Mouse (Mus musculus) hindbrain, postnatal 0 days (tissue): ENCODE results near the gene Rictor. TPM values are rescaled to one million over a fixed set of nuclear protein-coding genes. Genes with fewer than 3 reads are reported as not detected.
"Not testable (repeated sequence)": the region's sequence is repeated elsewhere in the genome, so short reads cannot be mapped to it uniquely, and the experiment has no call there.

Experiments
- ATAC-seq: fragments of 200-750 bp; cut with Nextera tagmentation; 2 replicates; pipeline ENCODE4 v1.8.0; 2017; ENCODE audit warnings: mild to moderate bottlenecking, moderate TSS enrichment, moderate library complexity
- DNase-seq: peaks from one replicate; pipeline ENCODE4 v3.0.0-alpha.2; 2015; ENCODE audit warnings: low spot score
- H3K27ac ChIP-seq: fragments of 300-500 bp; sonication (generic); 2 replicates; pipeline ENCODE4 v1.5.1; 2014; ENCODE audit warnings: mild to moderate bottlenecking
- H3K27me3 ChIP-seq: fragments of 300-500 bp; sonication (generic); 2 replicates; pipeline ENCODE4 v1.6.1; 2014; ENCODE audit warnings: low read length, mixed read lengths; ENCODE audit not compliant: insufficient read depth
- H3K36me3 ChIP-seq: fragments of 300-500 bp; sonication (generic); 2 replicates; pipeline ENCODE4 v1.6.1; 2014; ENCODE audit warnings: low read length, mixed read lengths; ENCODE audit not compliant: insufficient read depth
- H3K4me1 ChIP-seq: fragments of 300-500 bp; sonication (generic); 2 replicates; pipeline ENCODE4 v1.6.1; 2014; ENCODE audit warnings: antibody characterized with exemption, low read length, mixed read lengths; ENCODE audit not compliant: insufficient read depth
- H3K4me2 ChIP-seq: fragments of 300-500 bp; sonication (generic); 2 replicates; pipeline ENCODE4 v1.6.1; 2014; ENCODE audit warnings: low read depth, mild to moderate bottlenecking, low read length, moderate library complexity, mixed read lengths
- H3K4me3 ChIP-seq: fragments of 300-500 bp; sonication (generic); 2 replicates; pipeline ENCODE4 v1.5.1; 2014; ENCODE audit warnings: low read length
- H3K9ac ChIP-seq: fragments of 300-500 bp; sonication (generic); replicated peaks from 2 replicates; pipeline ENCODE4 v1.6.1; 2014; ENCODE audit warnings: mild to moderate bottlenecking, low read length, moderate library complexity, mixed read lengths
- H3K9me3 ChIP-seq: fragments of 300-500 bp; sonication (generic); 2 replicates; pipeline ENCODE4 v1.6.1; 2016; ENCODE audit warnings: low read length, mixed read lengths
- CTCF ChIP-seq: IDR thresholded peaks from 2 replicates; pipeline ENCODE4 v1.5.1; 2016; ENCODE audit warnings: antibody characterized with exemption, control low read depth, low read depth
- WGBS: fragments of 180-500 bp; shearing (Covaris S2); extraction: QIAGEN DNeasy Blood & Tissue Kit; methylation state at CpG from one replicate; pipeline ENCODE4 v1.1.7; 2014; 5-methylcytosine and 5-hydroxymethylcytosine counted together
- polyA plus RNA-seq: library from polyadenylated mRNA; unstranded; fragments of >200 nt; fragmentation: Nextera tagmentation; extraction: Ambion mirVana; gene quantifications from 2 replicates; pipeline ENCODE4 v1.2.1, GENCODE M21; 2015
- total RNA-seq: library from RNA; depleted of rRNA; stranded (reverse); fragments of >200 nt; gene quantifications from 2 replicates; pipeline ENCODE4 v1.2.3, GENCODE M21; 2014

Gene Rictor
- total and polyA plus RNA-seq, 2 experiments from 2014 or later = 27.7 to 34.6 TPM

DNA sequence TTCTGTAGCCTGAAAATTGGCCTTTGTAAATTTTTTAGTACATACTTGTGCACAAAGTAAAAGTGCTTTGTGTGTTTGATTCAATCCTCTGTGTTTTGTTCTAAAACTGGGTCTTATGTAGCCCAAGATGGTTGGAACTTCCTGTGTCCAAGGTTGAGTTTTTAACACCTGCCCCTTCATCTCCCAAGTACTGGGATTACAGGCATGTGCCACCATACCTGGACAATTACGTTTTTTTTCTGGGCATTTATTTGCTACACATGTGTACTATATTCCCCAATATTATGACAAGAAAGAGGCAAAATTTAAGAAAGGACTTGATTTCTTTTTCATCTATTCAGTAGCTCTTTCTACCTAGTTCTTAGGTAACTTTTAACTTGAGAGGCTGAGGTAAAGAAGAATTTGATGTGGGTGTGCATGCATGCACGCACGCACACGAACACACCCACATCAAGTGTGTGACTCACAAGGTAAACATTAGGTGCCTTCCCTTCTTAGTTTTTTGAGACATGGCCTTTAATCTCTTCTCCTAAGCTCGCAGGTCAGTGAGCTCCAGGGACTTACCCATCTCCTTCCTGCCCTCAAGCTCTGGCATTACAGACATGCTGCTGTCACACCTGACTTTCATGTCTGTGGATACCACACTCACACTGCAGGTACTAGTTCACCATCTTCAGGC lies 18.1 kb downstream of the Rictor start:
- no peaks in the 10 kb centered on the region for H3K27me3 ChIP-seq
- DNase-seq (no peak), ATAC-seq (no peak)
- no peak overlapping the region for H3K27ac ChIP-seq
- WGBS = 88% methylated on average over 5 of the region's 5 CpGs
- H3K4me1 ChIP-seq = 0 out of 2 replicates have a peak, but pooled peaks cover 6% of the 10 kb centered on the region
- no peak overlapping the region for H3K4me2 ChIP-seq
- H3K9me3 ChIP-seq = no peaks in the 10 kb centered on the region
- H3K36me3 ChIP-seq = no peaks in the 10 kb centered on the region
- TF ChIP-seq CTCF = no peak
- H3K4me3 ChIP-seq = no peak overlapping the region
- H3K9ac ChIP-seq = no peak overlapping the region

DNA sequence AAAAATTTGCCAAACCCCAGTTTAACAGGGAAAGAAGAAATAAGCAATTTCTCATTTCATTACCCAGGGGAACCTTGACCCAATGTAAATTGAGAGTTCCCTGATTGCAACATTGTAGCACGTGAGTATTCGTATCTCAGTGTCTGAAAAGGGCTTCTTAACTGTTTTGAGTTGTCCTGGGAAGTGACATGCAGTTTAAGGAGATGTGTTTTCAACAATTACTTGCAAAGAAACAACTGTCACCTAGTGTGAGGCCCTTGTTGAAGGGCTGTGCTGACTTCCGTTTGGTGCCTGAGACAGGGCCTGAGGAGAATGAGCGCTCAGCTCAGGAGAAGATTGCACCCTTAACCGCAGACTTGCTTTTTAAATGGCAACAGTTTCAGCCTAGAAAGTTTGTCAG lies 24.9 kb downstream of the Rictor start:
- no peaks in the 10 kb centered on the region for H3K27me3 ChIP-seq
- H3K4me3 ChIP-seq = no peak overlapping the region
- 71% methylated on average over 5 of the region's 5 CpGs for WGBS
- DNase-seq (no peak), ATAC-seq (no peak)
- no peaks in the 10 kb centered on the region for H3K9me3 ChIP-seq
- H3K4me1 ChIP-seq = no peaks in the 10 kb centered on the region
- no peaks in the 10 kb centered on the region for H3K36me3 ChIP-seq
- no peak overlapping the region for H3K9ac ChIP-seq
- no peak overlapping the region for H3K4me2 ChIP-seq
- no peak for TF ChIP-seq CTCF
- H3K27ac ChIP-seq = no peak overlapping the region

DNA sequence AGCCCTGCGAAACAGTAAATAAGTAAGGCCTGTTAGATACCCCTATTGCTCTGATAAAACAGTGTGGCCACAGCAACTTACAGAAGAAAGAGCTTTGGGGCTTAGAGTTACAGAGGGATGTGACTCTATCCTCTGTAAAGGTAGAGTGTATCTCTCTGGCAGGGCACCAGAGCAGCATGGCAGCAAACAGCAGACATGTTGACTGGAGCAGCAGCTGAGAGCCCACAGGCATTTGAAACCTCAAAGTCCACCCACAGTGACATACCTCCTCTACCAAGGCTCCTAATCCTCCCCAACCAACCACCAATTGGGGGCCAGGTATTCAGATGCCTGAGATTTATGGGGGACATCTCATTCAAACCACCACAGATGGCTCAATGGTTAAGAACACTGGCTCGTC lies 31.0 kb downstream of the Rictor start:
- no peak overlapping the region for H3K9ac ChIP-seq
- H3K36me3 ChIP-seq = no peaks in the 10 kb centered on the region
- H3K4me1 ChIP-seq = no peaks in the 10 kb centered on the region
- no peak overlapping the region for H3K4me3 ChIP-seq
- H3K27me3 ChIP-seq = no peaks in the 10 kb centered on the region
- DNase-seq = no peak
- H3K27ac ChIP-seq = no peak overlapping the region
- ATAC-seq = no peak
- H3K4me2 ChIP-seq = no peak overlapping the region
- 97% methylated on average over 2 of the region's 2 CpGs for WGBS
- no peak for TF ChIP-seq CTCF
- no peaks in the 10 kb centered on the region for H3K9me3 ChIP-seq

DNA sequence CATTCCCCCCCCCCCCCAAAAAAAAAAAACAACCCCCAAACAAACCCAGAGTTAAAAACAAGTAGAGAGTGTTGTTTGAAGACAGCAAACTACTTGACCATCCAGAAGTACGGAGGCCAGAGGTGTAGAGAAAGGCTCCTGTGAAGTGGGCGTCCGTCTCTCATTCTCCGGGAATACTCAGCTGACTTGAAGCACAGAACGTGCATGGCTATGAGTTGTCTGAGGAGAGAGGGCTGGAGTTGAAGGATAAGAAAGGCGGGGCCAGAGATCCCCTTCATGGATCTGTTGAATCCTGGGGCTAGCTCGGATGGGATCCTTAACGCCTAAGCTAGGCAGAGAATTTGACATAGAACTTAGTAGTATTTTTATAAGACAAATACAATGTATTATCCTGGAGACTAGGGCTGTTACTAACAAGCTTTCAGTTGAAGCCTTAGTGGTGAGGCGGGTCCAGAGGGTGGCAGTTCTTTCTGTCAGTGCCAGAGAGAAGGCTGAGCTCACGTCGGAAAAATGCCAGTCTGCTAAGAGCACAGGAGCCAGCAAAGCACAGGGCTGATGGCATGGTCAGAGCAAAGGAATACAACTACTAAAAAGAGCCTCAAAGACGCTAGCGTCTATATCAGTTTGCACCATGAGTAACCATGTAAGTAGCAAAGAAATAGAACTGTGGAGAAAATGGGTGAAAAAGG lies 34.3 kb downstream of the Rictor start:
- Histone ChIP-seq H3K9ac (no peak overlapping the region), H3K4me2 (no peak overlapping the region), H3K4me3 (no peak overlapping the region), H3K27ac (no peak overlapping the region), H3K9me3 (no peaks in the 10 kb centered on the region), H3K27me3 (no peaks in the 10 kb centered on the region), H3K4me1 (no peaks in the 10 kb centered on the region), H3K36me3 (peaks cover 7% of the 10 kb centered on the region; the same call in 1 of the 2 replicates)
- TF ChIP-seq CTCF = no peak
- no peak for ATAC-seq
- DNase-seq = no peak
- 77% methylated on average over 13 of the region's 13 CpGs for WGBS

DNA sequence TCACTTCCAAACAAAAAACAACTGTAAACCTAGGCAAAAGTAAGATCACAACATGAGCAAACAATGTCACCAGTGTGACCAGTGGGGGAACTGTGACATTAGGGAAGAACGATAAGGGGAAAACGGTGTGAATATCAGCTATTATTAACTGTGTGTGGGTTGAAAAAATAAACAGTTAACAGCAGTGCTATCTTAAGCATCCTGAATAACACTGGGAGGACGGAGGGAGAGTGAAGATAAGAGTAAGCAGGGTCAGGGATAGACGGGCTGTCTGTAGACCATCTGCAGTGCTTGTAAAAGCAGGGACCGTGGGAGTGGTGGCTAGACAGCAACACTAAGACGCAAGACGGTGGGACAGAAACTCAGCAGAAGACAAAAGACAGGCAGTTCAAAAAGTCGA lies 35.5 kb downstream of the Rictor start:
- WGBS = 63% methylated on average over 8 of the region's 8 CpGs
- ATAC-seq (no peak), DNase-seq (no peak)
- H3K9ac ChIP-seq = no peak overlapping the region
- H3K27me3 ChIP-seq = no peaks in the 10 kb centered on the region
- no peak overlapping the region for H3K4me3 ChIP-seq
- H3K4me1 ChIP-seq = no peaks in the 10 kb centered on the region
- H3K4me2 ChIP-seq = no peak overlapping the region
- H3K36me3 ChIP-seq = peaks cover 11% of the 10 kb centered on the region; the same call in 1 of the 2 replicates
- H3K9me3 ChIP-seq = no peaks in the 10 kb centered on the region
- H3K27ac ChIP-seq = no peak overlapping the region
- TF ChIP-seq CTCF = no peak

DNA sequence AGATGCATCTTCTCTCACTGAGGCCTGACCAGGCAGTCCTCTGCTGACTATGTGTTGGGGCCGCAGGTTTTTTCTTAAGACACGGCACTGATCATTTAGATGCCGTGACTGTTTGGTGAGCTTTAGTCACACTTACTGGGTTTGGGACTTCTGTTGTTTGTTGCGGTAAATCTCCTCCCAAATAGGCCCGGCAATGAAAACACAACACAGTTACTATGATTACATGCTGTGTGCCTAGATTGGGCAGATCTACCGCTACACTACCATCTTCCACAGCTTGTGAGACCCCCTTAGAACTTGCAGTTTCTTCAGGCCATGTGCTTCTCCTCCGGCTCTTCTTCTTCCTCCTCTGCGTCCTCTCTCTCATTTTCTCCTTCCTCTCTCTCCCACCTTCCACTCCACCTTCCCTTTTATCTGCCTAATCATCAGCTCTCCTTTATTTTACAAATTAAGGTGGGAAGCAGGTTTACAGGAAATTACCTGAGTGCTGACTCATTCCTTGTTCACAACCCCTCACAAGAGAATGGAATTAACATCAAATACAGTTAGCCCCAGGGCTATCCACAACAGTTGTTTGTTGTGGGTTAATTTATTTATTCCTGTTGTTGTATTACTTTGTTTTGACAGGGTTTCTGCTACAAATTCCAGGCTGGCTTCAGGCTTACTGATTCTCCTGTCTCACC lies 38.3 kb downstream of the Rictor start:
- ATAC-seq = not testable (repeated sequence)
- 88% methylated on average over 8 of the region's 8 CpGs for WGBS

More for the DNA sequence above, 38.3 kb downstream of the Rictor start:
- peaks cover 11% of the 10 kb centered on the region; the same call in 1 of the 2 replicates for H3K36me3 ChIP-seq
- not testable (repeated sequence) for DNase-seq, H3K4me3 ChIP-seq, H3K4me1 ChIP-seq, H3K9me3 ChIP-seq, H3K27ac ChIP-seq, H3K4me2 ChIP-seq, H3K27me3 ChIP-seq, H3K9ac ChIP-seq
